Mouse (Mus musculus) small intestine, adult 2 months (tissue): Measurements from ENCODE around the gene Gstm4.

ENCODE experiments used
- CTCF ChIP-seq: fragments of 200-500 bp; IDR thresholded peaks from 2 replicates; pipeline ENCODE4 v1.5.1; 2012; ENCODE audit warnings: low read depth, mild to moderate bottlenecking, control low read depth, inconsistent platforms, low read length, moderate library complexity, mixed read lengths; ENCODE audit not compliant: insufficient replicate concordance, insufficient read length; ENCODE audit errors: extremely low read depth
- POLR2A ChIP-seq: fragments of 200-500 bp; IDR thresholded peaks from 2 replicates; pipeline ENCODE4 v1.6.1; 2012; ENCODE audit warnings: low read depth, mild to moderate bottlenecking, control low read depth, inconsistent platforms, low read length, moderate library complexity

DNA sequence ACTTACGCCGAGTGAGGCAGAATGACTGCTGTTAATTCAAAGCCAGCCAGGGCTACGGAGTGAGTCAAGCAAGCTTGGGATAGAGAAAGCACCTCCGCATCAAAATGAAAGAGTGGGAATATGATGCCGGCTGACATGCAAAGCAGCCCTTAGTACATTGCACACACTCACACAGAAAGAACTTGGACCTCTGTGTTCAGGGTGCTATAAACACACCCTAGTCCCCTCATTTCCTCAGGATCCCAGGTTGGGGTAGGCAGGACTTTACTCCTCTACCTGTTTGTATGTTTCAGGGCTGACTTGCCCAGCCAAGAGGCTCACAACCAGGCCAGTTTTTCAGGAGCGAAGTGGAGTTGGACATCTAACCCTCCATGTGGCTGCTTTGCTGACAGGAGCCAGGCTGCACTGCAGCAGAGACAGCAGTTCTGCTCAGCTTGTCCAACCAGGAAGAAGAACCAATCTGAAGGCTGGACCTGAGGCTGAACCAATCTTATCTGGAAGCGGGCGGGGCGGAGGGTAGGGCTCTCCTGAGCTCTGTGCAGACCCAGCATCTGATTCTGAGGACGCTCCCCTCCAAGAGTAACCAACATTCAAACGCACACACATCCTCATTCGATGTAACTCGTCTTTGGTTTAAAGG is 24.7 kb upstream of the Gstm4 start:
- TF ChIP-seq POLR2A = peak; percentile 75; the same call in 1 of the 2 replicates
- TF ChIP-seq CTCF = no peak
